Mouse (Mus musculus): Measurements from ENCODE around the gene Smagp. TPM values are rescaled to one million over a fixed set of nuclear protein-coding genes. Genes with fewer than 3 reads are reported as not detected.

Gene Smagp
- polyA plus RNA-seq, 1 experiment from 2014 or later, result 33.3 TPM

DNA sequence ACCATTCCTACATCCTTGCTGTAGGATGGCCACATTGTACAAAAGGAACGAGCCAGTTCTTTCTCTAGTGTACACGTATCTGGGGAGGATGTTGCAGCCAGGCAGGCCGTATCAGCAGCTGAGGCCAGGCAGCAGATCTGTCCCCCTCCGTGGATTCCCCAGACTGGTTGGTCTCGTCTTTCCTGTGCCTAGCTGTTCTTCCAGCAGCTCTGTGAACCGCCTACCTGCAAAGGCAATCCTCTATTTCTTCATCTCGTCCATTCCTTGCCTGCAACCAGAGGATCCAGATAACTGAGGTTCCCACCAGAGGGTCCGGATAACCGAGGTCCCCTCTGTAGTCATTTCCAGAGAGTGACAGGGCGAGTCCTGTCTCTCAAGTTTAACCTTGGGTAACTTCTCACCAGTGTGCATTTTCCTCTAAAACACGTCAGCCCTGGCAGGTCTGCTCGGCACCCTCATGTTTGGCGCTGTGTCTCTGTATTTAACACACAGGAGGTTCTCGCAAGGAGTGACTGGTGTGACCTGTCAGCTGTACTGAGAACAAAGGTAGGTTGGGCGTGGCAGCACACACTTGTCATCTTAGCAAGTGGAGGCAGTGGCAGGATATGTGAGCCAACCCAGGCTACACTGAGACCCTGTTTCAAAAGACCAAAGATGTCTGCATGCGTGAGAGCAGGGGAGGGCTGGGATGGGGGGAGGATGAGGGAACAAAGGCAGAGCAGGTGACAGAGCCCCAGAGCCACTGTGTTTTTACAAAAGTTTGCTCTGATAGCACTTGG lies 3.4 kb upstream of the Smagp start:
- no peaks in the 10 kb centered on the region for H3K36me3 ChIP-seq (ENCODE audit: control insufficient read depth, insufficient read depth, low read length)
- no peaks in the 10 kb centered on the region for H3K4me1 ChIP-seq (ENCODE audit: control insufficient read depth, insufficient read depth, low read length)
- H3K4me3 ChIP-seq (ENCODE audit: low read depth, low read length), result no peak overlapping the region
- no peak overlapping the region for H3K27ac ChIP-seq (ENCODE audit: low read length)
- no peaks in the 10 kb centered on the region for H3K9me3 ChIP-seq (ENCODE audit: control insufficient read depth, low read depth, low read length)
- H3K27me3 ChIP-seq (ENCODE audit: control insufficient read depth, insufficient read depth, low read length), result peaks cover 9% of the 10 kb centered on the region; the same call in 1 of the 2 replicates
- no peak overlapping the region for H3K4me2 ChIP-seq (replicated peaks; ENCODE audit: low read depth, low read length)
- no peak overlapping the region for H3K9ac ChIP-seq (replicated peaks; ENCODE audit: low read depth, low read length)
- ATAC-seq (ENCODE audit: insufficient number of reproducible peaks, insufficient read depth, low FRiP score, low read depth), result no peak
- WGBS, result 62% methylated on average over 16 of the region's 16 CpGs

DNA sequence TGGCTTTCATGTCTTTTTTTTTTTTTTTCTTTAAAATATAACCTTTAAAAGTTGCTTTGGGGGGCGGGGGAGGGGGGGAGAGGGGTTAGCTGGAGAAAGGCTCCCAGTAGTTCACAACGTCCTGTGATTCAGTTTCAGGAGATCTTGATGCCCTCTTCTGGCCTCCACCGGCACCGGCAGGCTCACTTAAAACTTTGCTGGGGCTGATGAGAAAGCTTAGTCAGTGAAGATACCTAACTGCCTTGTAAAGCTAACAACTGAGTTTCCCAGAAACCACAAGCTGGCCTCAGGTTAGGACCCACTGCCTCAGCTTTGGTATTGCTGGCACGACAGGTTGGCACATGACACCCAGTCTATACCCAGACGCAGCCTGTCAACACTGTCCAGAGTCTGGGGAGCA lies 921 bp upstream of the Smagp start:
- Histone ChIP-seq H3K4me1 (ENCODE audit: control insufficient read depth, insufficient read depth, low read length) (no peaks in the 10 kb centered on the region), H3K27me3 (ENCODE audit: control insufficient read depth, insufficient read depth, low read length) (peaks cover 12% of the 10 kb centered on the region), H3K27ac (ENCODE audit: low read length) (no peak overlapping the region), H3K9ac (replicated peaks; ENCODE audit: low read depth, low read length) (no peak overlapping the region), H3K36me3 (ENCODE audit: control insufficient read depth, insufficient read depth, low read length) (no peaks in the 10 kb centered on the region), H3K4me2 (replicated peaks; ENCODE audit: low read depth, low read length) (peak overlapping the region; percentile 88; the same call in 1 of the 2 replicates), H3K4me3 (ENCODE audit: low read depth, low read length) (no peak overlapping the region), H3K9me3 (ENCODE audit: control insufficient read depth, low read depth, low read length) (no peaks in the 10 kb centered on the region)
- no peak for ATAC-seq (ENCODE audit: insufficient number of reproducible peaks, insufficient read depth, low FRiP score, low read depth)
- WGBS, result 18% methylated on average over 6 of the region's 6 CpGs

GRCm38 (mm10) chr15:100635851-100636645 lies 692 bp downstream of the Smagp start:
- Histone ChIP-seq H3K9me3 (ENCODE audit: control insufficient read depth, low read depth, low read length) (no peaks in the 10 kb centered on the region), H3K4me3 (ENCODE audit: low read depth, low read length) (peak overlapping the region; percentile 47), H3K4me2 (replicated peaks; ENCODE audit: low read depth, low read length) (peak overlapping the region; percentile 88), H3K27ac (ENCODE audit: low read length) (no peak overlapping the region), H3K9ac (replicated peaks; ENCODE audit: low read depth, low read length) (peak overlapping the region; percentile 48), H3K27me3 (ENCODE audit: control insufficient read depth, insufficient read depth, low read length) (peaks cover 12% of the 10 kb centered on the region), H3K4me1 (ENCODE audit: control insufficient read depth, insufficient read depth, low read length) (no peaks in the 10 kb centered on the region), H3K36me3 (ENCODE audit: control insufficient read depth, insufficient read depth, low read length) (no peaks in the 10 kb centered on the region)
- WGBS, result 4% methylated on average over 38 of the region's 38 CpGs
- ATAC-seq (ENCODE audit: insufficient number of reproducible peaks, insufficient read depth, low FRiP score, low read depth), result no peak

DNA sequence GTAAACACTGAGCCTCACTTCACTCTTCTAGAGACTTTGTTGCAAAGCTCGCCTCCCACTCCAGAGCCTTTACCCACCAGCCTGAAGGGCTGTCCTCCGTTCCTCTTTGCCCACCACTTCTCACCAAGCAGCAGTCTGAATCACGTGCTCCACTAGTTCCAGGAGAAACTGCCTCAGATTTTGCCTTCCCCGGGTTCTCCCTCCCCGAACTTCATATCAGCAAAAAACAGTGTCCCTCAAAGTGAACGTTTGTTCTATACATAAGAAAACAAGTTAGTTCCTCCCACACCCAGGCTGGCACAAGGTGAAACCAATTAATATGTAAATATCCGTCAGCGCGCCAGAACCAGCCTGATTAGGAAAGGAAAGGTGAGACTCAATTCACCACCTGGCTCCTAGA lies 1.5 kb downstream of the Smagp start:
- H3K27ac ChIP-seq (ENCODE audit: low read length), result no peak overlapping the region
- peaks cover 12% of the 10 kb centered on the region for H3K27me3 ChIP-seq (ENCODE audit: control insufficient read depth, insufficient read depth, low read length)

GRCm38 (mm10) chr15:100633341-100633740 lies 3.4 kb downstream of the Smagp start:
- no peak overlapping the region for H3K27ac ChIP-seq (ENCODE audit: low read length)
- no peak for ATAC-seq (ENCODE audit: insufficient number of reproducible peaks, insufficient read depth, low FRiP score, low read depth)

More for the DNA sequence above, 1.5 kb downstream of the Smagp start:
- WGBS, result 8% methylated on average over 9 of the region's 9 CpGs
- peak overlapping the region; percentile 47 for H3K4me3 ChIP-seq (ENCODE audit: low read depth, low read length)
- H3K4me2 ChIP-seq (replicated peaks; ENCODE audit: low read depth, low read length), result peak overlapping the region; percentile 88; the same call in 1 of the 2 replicates
- H3K4me1 ChIP-seq (ENCODE audit: control insufficient read depth, insufficient read depth, low read length), result no peaks in the 10 kb centered on the region
- no peak for ATAC-seq (ENCODE audit: insufficient number of reproducible peaks, insufficient read depth, low FRiP score, low read depth)
- no peaks in the 10 kb centered on the region for H3K9me3 ChIP-seq (ENCODE audit: control insufficient read depth, low read depth, low read length)
- H3K9ac ChIP-seq (replicated peaks; ENCODE audit: low read depth, low read length), result no peak overlapping the region
- no peaks in the 10 kb centered on the region for H3K36me3 ChIP-seq (ENCODE audit: control insufficient read depth, insufficient read depth, low read length)

DNA sequence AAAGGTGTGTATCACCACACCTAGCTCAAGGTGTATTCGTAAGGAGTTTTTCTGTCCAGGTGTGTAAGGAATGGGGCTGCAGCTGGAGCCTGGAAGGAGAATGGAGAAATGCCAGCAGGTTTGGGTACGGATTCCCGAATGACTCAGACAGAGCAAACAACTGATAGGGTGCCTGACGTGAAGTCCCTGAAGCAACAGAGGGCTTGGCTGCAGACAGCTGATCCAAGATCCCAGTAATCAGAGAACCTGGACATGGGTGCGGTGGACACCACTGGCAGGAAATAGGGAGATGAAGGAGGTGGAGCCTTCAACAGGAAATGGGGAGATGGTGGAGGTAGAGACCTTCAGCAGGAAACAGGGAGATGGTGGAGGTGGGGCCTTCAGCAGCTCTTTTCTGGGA lies 4.4 kb downstream of the Smagp start:
- H3K27me3 ChIP-seq (ENCODE audit: control insufficient read depth, insufficient read depth, low read length), result peaks cover 7% of the 10 kb centered on the region; the same call in 1 of the 2 replicates
- H3K4me3 ChIP-seq (ENCODE audit: low read depth, low read length), result no peak overlapping the region
- H3K4me2 ChIP-seq (replicated peaks; ENCODE audit: low read depth, low read length), result no peak overlapping the region
- no peak overlapping the region for H3K27ac ChIP-seq (ENCODE audit: low read length)
- no peaks in the 10 kb centered on the region for H3K9me3 ChIP-seq (ENCODE audit: control insufficient read depth, low read depth, low read length)
- no peaks in the 10 kb centered on the region for H3K36me3 ChIP-seq (ENCODE audit: control insufficient read depth, insufficient read depth, low read length)
- 0 out of 2 replicates have a peak, but pooled peaks cover 7% of the 10 kb centered on the region for H3K4me1 ChIP-seq (ENCODE audit: control insufficient read depth, insufficient read depth, low read length)
- no peak overlapping the region for H3K9ac ChIP-seq (replicated peaks; ENCODE audit: low read depth, low read length)
- WGBS, result 68% methylated on average over 5 of the region's 5 CpGs
- no peak for ATAC-seq (ENCODE audit: insufficient number of reproducible peaks, insufficient read depth, low FRiP score, low read depth)

More at GRCm38 (mm10) chr15:100633341-100633740, 3.4 kb downstream of the Smagp start:
- no peak overlapping the region for H3K9ac ChIP-seq (replicated peaks; ENCODE audit: low read depth, low read length)
- no peaks in the 10 kb centered on the region for H3K9me3 ChIP-seq (ENCODE audit: control insufficient read depth, low read depth, low read length)
- H3K4me3 ChIP-seq (ENCODE audit: low read depth, low read length), result no peak overlapping the region
- 76% methylated on average over 10 of the region's 10 CpGs for WGBS
- peaks cover 12% of the 10 kb centered on the region for H3K27me3 ChIP-seq (ENCODE audit: control insufficient read depth, insufficient read depth, low read length)
- 0 out of 2 replicates have a peak, but pooled peaks cover under 1% of the 10 kb centered on the region for H3K4me1 ChIP-seq (ENCODE audit: control insufficient read depth, insufficient read depth, low read length)
- no peaks in the 10 kb centered on the region for H3K36me3 ChIP-seq (ENCODE audit: control insufficient read depth, insufficient read depth, low read length)
- H3K4me2 ChIP-seq (replicated peaks; ENCODE audit: low read depth, low read length), result no peak overlapping the region

GRCm38 (mm10) chr15:100631454-100632170 lies 5.1 kb downstream of the Smagp start:
- 82% methylated on average over 12 of the region's 12 CpGs for WGBS
- H3K4me1 ChIP-seq (ENCODE audit: control insufficient read depth, insufficient read depth, low read length), result 0 out of 2 replicates have a peak, but pooled peaks cover 7% of the 10 kb centered on the region
- no peak overlapping the region for H3K27ac ChIP-seq (ENCODE audit: low read length)
- no peak for ATAC-seq (ENCODE audit: insufficient number of reproducible peaks, insufficient read depth, low FRiP score, low read depth)
- no peaks in the 10 kb centered on the region for H3K9me3 ChIP-seq (ENCODE audit: control insufficient read depth, low read depth, low read length)
- H3K27me3 ChIP-seq (ENCODE audit: control insufficient read depth, insufficient read depth, low read length), result peaks cover 7% of the 10 kb centered on the region; the same call in 1 of the 2 replicates
- no peak overlapping the region for H3K9ac ChIP-seq (replicated peaks; ENCODE audit: low read depth, low read length)
- H3K4me3 ChIP-seq (ENCODE audit: low read depth, low read length), result no peak overlapping the region
- H3K36me3 ChIP-seq (ENCODE audit: control insufficient read depth, insufficient read depth, low read length), result no peaks in the 10 kb centered on the region
- no peak overlapping the region for H3K4me2 ChIP-seq (replicated peaks; ENCODE audit: low read depth, low read length)

- H3K27me3 ChIP-seq (ENCODE audit: control insufficient read depth, insufficient read depth, low read length), result peaks cover 4% of the 10 kb centered on the region; the same call in 1 of the 2 replicates
- H3K4me3 ChIP-seq (ENCODE audit: low read depth, low read length), result no peak overlapping the region
- H3K36me3 ChIP-seq (ENCODE audit: control insufficient read depth, insufficient read depth, low read length), result no peaks in the 10 kb centered on the region
- no peaks in the 10 kb centered on the region for H3K9me3 ChIP-seq (ENCODE audit: control insufficient read depth, low read depth, low read length)
- WGBS, result 65% methylated on average over 3 of the region's 3 CpGs
- 0 out of 2 replicates have a peak, but pooled peaks cover 7% of the 10 kb centered on the region for H3K4me1 ChIP-seq (ENCODE audit: control insufficient read depth, insufficient read depth, low read length)
- no peak overlapping the region for H3K4me2 ChIP-seq (replicated peaks; ENCODE audit: low read depth, low read length)
- no peak overlapping the region for H3K27ac ChIP-seq (ENCODE audit: low read length)
- no peak for ATAC-seq (ENCODE audit: insufficient number of reproducible peaks, insufficient read depth, low FRiP score, low read depth)
- no peak overlapping the region for H3K9ac ChIP-seq (replicated peaks; ENCODE audit: low read depth, low read length)
Observed at GRCm38 (mm10) chr15:100630126-100630525, 6.6 kb downstream of the Smagp start.
